Mouse (Mus musculus) CH12.LX (cell line): ENCODE data around the gene 1600002K03Rik. TPM values are rescaled to one million over a fixed set of nuclear protein-coding genes. Genes with fewer than 3 reads are reported as not detected.
"Not testable (repeated sequence)": the region's sequence is repeated elsewhere in the genome, so short reads cannot be mapped to it uniquely, and the experiment has no call there.

Experiments used
- DNase-seq: peaks from one replicate; pipeline ENCODE4 v3.0.0-alpha.2; 2013; ENCODE audit errors: extremely low read depth
- H3K27ac ChIP-seq: 2 replicates; pipeline ENCODE4 v1.5.1; 2012; ENCODE audit warnings: low read depth, mild to moderate bottlenecking, control low read depth, moderate library complexity; ENCODE audit not compliant: insufficient read depth
- H3K27me3 ChIP-seq: replicated peaks from 2 replicates; pipeline ENCODE3; 2012; ENCODE audit warnings: inconsistent platforms
- H3K36me3 ChIP-seq, 2 experiments: replicated peaks in 1 of 2; 2 replicates each; pipeline versions ENCODE3 to v1.6.1; 2012; ENCODE audit warnings: inconsistent platforms in 1 of 2, low read length in 1 of 2, mild to moderate bottlenecking in 1 of 2, mixed read lengths in 1 of 2, moderate library complexity in 1 of 2; ENCODE audit not compliant: control insufficient read depth in 1 of 2, insufficient read depth in 1 of 2
- H3K4me1 ChIP-seq, 2 experiments: 2 replicates each; pipeline ENCODE4 v1.6.1; 2012; ENCODE audit warnings: inconsistent platforms in 1 of 2, moderate library complexity in 1 of 2; ENCODE audit not compliant: insufficient read depth in 2 of 2, control insufficient read depth in 1 of 2
- H3K4me2 ChIP-seq: 2 replicates; pipeline ENCODE4 v1.6.1; 2012; ENCODE audit warnings: low read depth, mild to moderate bottlenecking, control low read depth; ENCODE audit not compliant: poor library complexity, insufficient read depth, severe bottlenecking
- H3K4me3 ChIP-seq, 3 experiments: fragments of 150-350 bp in 1 of 3; sonication (generic) in 1 of 3; replicated peaks in 1 of 3; 2 replicates each; pipeline versions ENCODE3 to v1.5.1; 2011 to 2012; ENCODE audit warnings: low read depth in 2 of 3, low read length in 2 of 3, mild to moderate bottlenecking in 2 of 3, moderate library complexity in 2 of 3, control low read depth in 1 of 3, improper control_type of control experiment in 1 of 3, inconsistent platforms in 1 of 3, mixed read lengths in 1 of 3; ENCODE audit not compliant: poor library complexity in 1 of 3
- H3K79me2 ChIP-seq: replicated peaks from 2 replicates; pipeline ENCODE4 v1.6.1; 2012; ENCODE audit warnings: mild to moderate bottlenecking, moderate library complexity; ENCODE audit not compliant: control insufficient read depth, poor library complexity, insufficient read depth, severe bottlenecking; ENCODE audit errors: extremely low read depth
- H3K9ac ChIP-seq: 2 replicates; pipeline ENCODE4 v1.6.1; 2012; ENCODE audit warnings: low read depth, mild to moderate bottlenecking, control low read depth, moderate library complexity; ENCODE audit not compliant: insufficient read depth
- H3K9me3 ChIP-seq: replicated peaks from 2 replicates; pipeline ENCODE3; 2012; ENCODE audit warnings: low read length, inconsistent platforms, mixed read lengths
- BHLHE40 ChIP-seq: IDR thresholded peaks from 2 replicates; pipeline ENCODE4 v1.6.1; 2011; ENCODE audit warnings: mild to moderate bottlenecking, low read depth, low read length, improper control_type of control experiment
- CHD1 ChIP-seq: IDR thresholded peaks from 2 replicates; pipeline ENCODE4 v1.6.1; 2012; ENCODE audit warnings: low read depth, low read length, improper control_type of control experiment, inconsistent platforms
- CHD2 ChIP-seq: IDR thresholded peaks from 2 replicates; pipeline ENCODE4 v1.6.1; 2011; ENCODE audit warnings: low read length, improper control_type of control experiment
- CTCF ChIP-seq, 2 experiments: IDR thresholded peaks in 1 of 2; conservative IDR thresholded peaks in 1 of 2; 2 replicates each; pipeline ENCODE4 v1.5.1; 2011 to 2012; ENCODE audit warnings: low read depth in 2 of 2, low read length in 2 of 2, improper control_type of control experiment in 1 of 2, inconsistent platforms in 1 of 2, mild to moderate bottlenecking in 1 of 2, moderate library complexity in 1 of 2
- E2F4 ChIP-seq: IDR thresholded peaks from 2 replicates; pipeline ENCODE4 v1.6.1; 2011; ENCODE audit warnings: low read depth, low read length, improper control_type of control experiment; ENCODE audit not compliant: insufficient replicate concordance
- ELF1 ChIP-seq: IDR thresholded peaks from 2 replicates; pipeline ENCODE4 v1.6.1; 2014; ENCODE audit warnings: low read depth, mild to moderate bottlenecking, inconsistent platforms, low read length, improper control_type of control experiment
- EP300 ChIP-seq: IDR thresholded peaks from 2 replicates; pipeline ENCODE4 v1.6.1; 2011; ENCODE audit warnings: low read length, improper control_type of control experiment
- ETS1 ChIP-seq: conservative IDR thresholded peaks from 2 replicates; pipeline ENCODE4 v1.6.1; 2012; ENCODE audit warnings: low read depth, mild to moderate bottlenecking, inconsistent platforms, low read length, improper control_type of control experiment, moderate library complexity
- GABPA ChIP-seq: IDR thresholded peaks from 2 replicates; pipeline ENCODE4 v1.6.1; 2012; ENCODE audit warnings: low read depth, low read length, improper control_type of control experiment, inconsistent platforms; ENCODE audit not compliant: insufficient replicate concordance
- HCFC1 ChIP-seq: IDR thresholded peaks from 2 replicates; pipeline ENCODE4 v1.6.1; 2012; ENCODE audit warnings: low read depth, mild to moderate bottlenecking, inconsistent platforms, low read length, improper control_type of control experiment
- JUND ChIP-seq: conservative IDR thresholded peaks from 2 replicates; pipeline ENCODE4 v1.6.1; 2011; ENCODE audit warnings: low read depth, low read length, improper control_type of control experiment
- MAX ChIP-seq: IDR thresholded peaks from 2 replicates; pipeline ENCODE4 v1.6.1; 2011; ENCODE audit warnings: low read length, improper control_type of control experiment
- MAZ ChIP-seq: IDR thresholded peaks from 2 replicates; pipeline ENCODE4 v1.6.1; 2012; ENCODE audit warnings: low read depth, mild to moderate bottlenecking, inconsistent platforms, low read length, improper control_type of control experiment, moderate library complexity
- MYC ChIP-seq: IDR thresholded peaks from 2 replicates; pipeline ENCODE4 v1.6.1; 2011; ENCODE audit warnings: low read depth, mild to moderate bottlenecking, improper control_type of control experiment, low read length
- NELFE ChIP-seq: IDR thresholded peaks from 2 replicates; pipeline ENCODE4 v1.6.1; 2011; ENCODE audit warnings: low read depth, low read length, improper control_type of control experiment
- PAX5 ChIP-seq: IDR thresholded peaks from 2 replicates; pipeline ENCODE4 v1.6.1; 2012; ENCODE audit warnings: low read length, inconsistent platforms, mixed read lengths
- POLR2A ChIP-seq: IDR thresholded peaks from 2 replicates; pipeline ENCODE4 v1.6.1; 2011; ENCODE audit warnings: low read depth, mild to moderate bottlenecking, improper control_type of control experiment, low read length
- POLR2AphosphoS2 ChIP-seq: IDR thresholded peaks from 2 replicates; pipeline ENCODE4 v1.6.1; 2011; ENCODE audit warnings: low read depth, low read length, improper control_type of control experiment
- RCOR1 ChIP-seq: conservative IDR thresholded peaks from 2 replicates; pipeline ENCODE4 v1.6.1; 2012; ENCODE audit warnings: low read depth, mild to moderate bottlenecking, inconsistent platforms, low read length, improper control_type of control experiment
- SIN3A ChIP-seq: IDR thresholded peaks from 2 replicates; pipeline ENCODE4 v1.6.1; 2012; ENCODE audit warnings: low read length, improper control_type of control experiment, inconsistent platforms
- SMC3 ChIP-seq: IDR thresholded peaks from 2 replicates; pipeline ENCODE4 v1.6.1; 2011; ENCODE audit warnings: low read depth, low read length, improper control_type of control experiment
- TBP ChIP-seq: conservative IDR thresholded peaks from 2 replicates; pipeline ENCODE4 v1.6.1; 2011; ENCODE audit warnings: low read depth, low read length, improper control_type of control experiment
- TCF12 ChIP-seq: IDR thresholded peaks from 2 replicates; pipeline ENCODE4 v1.6.1; 2014; ENCODE audit warnings: low read depth, mild to moderate bottlenecking, inconsistent platforms, low read length, improper control_type of control experiment
- USF1 ChIP-seq: IDR thresholded peaks from 2 replicates; pipeline ENCODE4 v1.6.1; 2014; ENCODE audit warnings: low read depth, mild to moderate bottlenecking, inconsistent platforms, low read length, improper control_type of control experiment
- USF2 ChIP-seq: conservative IDR thresholded peaks from 2 replicates; pipeline ENCODE4 v1.6.1; 2011; ENCODE audit warnings: low read depth, low read length, improper control_type of control experiment
- ZKSCAN1 ChIP-seq: IDR thresholded peaks from 2 replicates; pipeline ENCODE4 v1.6.1; 2012; ENCODE audit warnings: low read depth, inconsistent platforms, low read length, improper control_type of control experiment, borderline replicate concordance
- ZMIZ1 ChIP-seq: IDR thresholded peaks from 2 replicates; pipeline ENCODE4 v1.6.1; 2012; ENCODE audit warnings: low read depth, mild to moderate bottlenecking, inconsistent platforms, low read length, improper control_type of control experiment
- dilution Hi-C: fragments of 300-500 bp; cut with MboI; formaldehyde crosslinking; loops from 2 replicates; pipeline ENCODE4 v1.14.3; 2020; ENCODE audit warnings: low sequenced_read_pairs; ENCODE audit not compliant: extremely low pct_unique_long_range_greater_than_20kb, extremely low pct_ligation_motif_present
- in situ Hi-C: fragments of 300-500 bp; cut with MboI; formaldehyde crosslinking; loops from 3 replicates; pipeline ENCODE4 v1.14.3; 2019; ENCODE audit warnings: low sequenced_read_pairs, low pct_ligation_motif_present, low pct_unique_long_range_greater_than_20kb, mixed read lengths
- polyA plus RNA-seq: library from polyadenylated mRNA; unstranded; fragments of >175 nt; gene quantifications from 2 replicates; pipeline ENCODE4 v1.2.1, GENCODE M21; 2012; ENCODE audit warnings: low read depth; ENCODE audit not compliant: insufficient read length
- total RNA-seq, 2 experiments: library from RNA; depleted of rRNA; stranded (reverse); fragments of 300-350 nt in 1 of 2; fragments of >200 nt in 1 of 2; gene quantifications; 2 replicates each; pipeline ENCODE4 v1.2.3; 2012 to 2014

Gene 1600002K03Rik
- total and polyA plus RNA-seq, 3 experiments, result 19.3 to 40.2 (median 30.5) TPM

DNA sequence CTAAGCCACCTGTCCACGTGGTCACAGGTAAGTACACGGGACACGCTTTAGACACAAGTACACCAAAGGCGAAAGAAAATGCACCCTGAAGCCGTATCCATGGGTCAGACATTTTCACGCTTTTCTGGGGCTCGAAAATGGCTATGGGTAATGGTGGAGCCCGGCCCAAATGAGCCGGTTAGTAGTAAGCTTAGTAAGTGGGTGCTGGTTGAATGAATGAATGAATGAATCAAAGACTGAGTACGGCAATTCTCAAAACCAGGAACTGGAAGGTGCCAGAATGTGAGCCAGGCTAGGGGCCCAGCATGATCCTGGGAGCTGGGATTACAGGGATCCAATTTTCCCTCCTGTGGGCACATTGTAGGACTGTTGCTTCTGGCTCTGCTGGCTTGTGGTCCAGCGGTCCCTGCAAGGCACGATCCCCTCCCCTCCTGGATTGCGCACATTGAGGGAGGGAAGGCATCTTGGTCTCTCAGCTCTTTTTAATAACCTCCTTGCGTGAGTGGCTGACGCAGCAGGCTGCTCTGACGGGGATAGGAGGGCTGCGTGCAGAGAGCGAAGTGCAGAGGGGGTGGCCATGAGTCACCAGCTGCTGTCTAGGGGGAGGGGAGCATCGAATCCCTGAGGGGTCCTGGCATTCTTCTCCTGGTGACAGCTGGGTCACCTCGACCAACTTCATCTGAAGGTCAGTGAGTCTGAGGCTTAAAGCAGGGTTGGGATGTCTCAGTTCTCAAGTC lies 7.2 kb upstream of the 1600002K03Rik start, which contains the start of gene Cirbp (continued):
- TF ChIP-seq USF1 (no peak), PAX5 (no peak), JUND (no peak), POLR2A (no peak), CHD2 (peak; percentile 54; the same call in 1 of the 2 replicates), ZMIZ1 (0 out of 2 replicates have a peak, but pooled peaks have one; percentile 36), ETS1 (peak; percentile 52; the same call in 1 of the 2 replicates), E2F4 (no peak), RCOR1 (no peak; the same call in 1 of the 2 replicates), SIN3A (peak; percentile 61; the same call in 1 of the 2 replicates)

DNA sequence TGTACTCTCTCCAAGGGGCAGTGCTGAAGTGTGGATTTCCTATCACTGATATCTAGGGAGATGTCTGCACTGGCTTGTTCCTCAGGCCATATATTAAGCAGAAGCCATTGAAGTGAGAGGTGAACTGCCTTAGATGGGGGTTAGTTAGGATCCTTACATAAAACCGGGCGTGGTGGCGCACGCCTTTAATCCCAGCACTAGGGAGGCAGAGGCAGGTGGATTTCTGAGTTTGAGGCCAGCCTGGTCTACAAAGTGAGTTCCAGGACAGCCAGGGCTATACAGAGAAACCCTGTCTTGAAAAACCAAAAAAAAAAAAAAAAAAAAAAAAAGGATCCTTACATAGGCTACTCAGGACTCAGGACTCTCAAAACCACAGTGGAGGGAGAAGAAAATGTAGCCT lies 6.6 kb upstream of the 1600002K03Rik start:
- Histone ChIP-seq H3K4me2 (peak overlapping the region; percentile 95), H3K27ac (peak overlapping the region; percentile 59), H3K36me3 (peaks cover 13 to 18% of the 10 kb centered on the region in 2 experiments), H3K79me2 (peaks cover 16% of the 10 kb centered on the region), H3K4me3 (peak overlapping the region in 2 of 3 experiments; percentile 31 to 39), H3K9ac (peak overlapping the region; percentile 68), H3K4me1 (peaks cover 20 to 64% of the 10 kb centered on the region in 2 experiments)
- H3K9me3 ChIP-seq, dilution Hi-C loops, DNase-seq, in situ Hi-C loops, H3K27me3 ChIP-seq: not testable (repeated sequence)

DNA sequence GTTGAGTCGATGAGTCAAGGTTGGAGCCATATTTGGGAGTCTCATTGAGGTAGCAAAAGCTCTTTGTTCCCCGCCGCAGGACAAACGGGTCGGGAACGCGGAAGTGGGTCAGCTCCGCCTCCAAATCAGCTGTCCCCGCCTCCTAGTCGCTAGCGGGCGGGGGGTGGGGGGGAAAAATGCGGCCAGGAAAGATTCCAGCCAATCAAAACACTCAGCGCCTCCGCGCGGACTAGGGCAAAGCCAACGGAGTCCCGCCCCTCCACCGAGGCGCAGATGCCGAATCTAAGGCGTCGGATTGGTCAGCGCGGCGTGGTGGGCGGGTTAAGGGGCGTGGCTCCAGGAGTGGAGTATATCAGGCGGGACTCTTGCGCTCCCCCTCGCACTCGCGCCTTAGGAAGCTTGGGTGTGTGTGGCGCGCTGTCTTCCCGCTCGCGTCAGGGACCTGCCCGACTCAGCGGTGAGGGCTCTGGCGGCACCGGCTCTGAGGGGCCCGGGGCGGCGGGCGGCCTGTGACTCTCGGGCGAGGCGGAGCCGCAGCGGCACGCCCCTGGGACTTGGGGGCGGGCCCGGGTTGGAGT lies 5.2 kb upstream of the 1600002K03Rik start:
- dilution Hi-C loops, result no loop called here
- Histone ChIP-seq H3K36me3 (peaks cover 25 to 31% of the 10 kb centered on the region in 2 experiments), H3K27me3 (no peaks in the 10 kb centered on the region), H3K4me3 (peak overlapping the region; percentile 63 to 67 (median 66)), H3K9ac (peak overlapping the region; percentile 86), H3K9me3 (no peaks in the 10 kb centered on the region), H3K4me2 (peak overlapping the region; percentile 83; the same call in 1 of the 2 replicates), H3K79me2 (peaks cover 16% of the 10 kb centered on the region), H3K4me1 (peaks cover 16 to 62% of the 10 kb centered on the region in 2 experiments), H3K27ac (peak overlapping the region; percentile 81)
- TF ChIP-seq MYC (no peak), CTCF (conservative IDR thresholded peaks at IDR 0.05 in 1 of 2, IDR thresholded peaks at IDR 0.05 in 1 of 2; ENCODE audit: low read depth in 2 of 2, low read length in 2 of 2) (no peak), USF2 (no peak), MAX (no peak), HCFC1 (peak; percentile 48; the same call in 1 of the 2 replicates), TCF12 (peak; percentile 59; the same call in 1 of the 2 replicates), ZKSCAN1 (no peak), ELF1 (peak; percentile 99), MAZ (peak; percentile 39; the same call in 1 of the 2 replicates), NELFE (peak; percentile 99), ZMIZ1 (peak; percentile 98), POLR2A (peak; percentile 100), POLR2AphosphoS2 (peak; percentile 99), RCOR1 (no peak), USF1 (no peak), TBP (peak; percentile 95), JUND (no peak), GABPA (no peak), SMC3 (no peak), BHLHE40 (no peak), PAX5 (no peak), EP300 (no peak), CHD2 (0 out of 2 replicates have a peak, but pooled peaks have one; percentile 34), CHD1 (no peak)
- DNase-seq, result peak; percentile 98
- in situ Hi-C loops, result no loop called here
